Mouse (Mus musculus) limb, embryonic 14.5 days (tissue): Measurements from ENCODE around the gene Vps13d. TPM values are rescaled to one million over a fixed set of nuclear protein-coding genes. Genes with fewer than 3 reads are reported as not detected.

Experiments used
- ATAC-seq: fragments of 200-750 bp; cut with Nextera tagmentation; 2 replicates; pipeline ENCODE4 v1.8.0; 2017; ENCODE audit warnings: low read depth, moderate number of reproducible peaks, moderate TSS enrichment; ENCODE audit not compliant: low FRiP score
- DNase-seq: peaks from one replicate; pipeline ENCODE4 v3.0.0-alpha.2; 2015; ENCODE audit warnings: low spot score
- H3K27ac ChIP-seq: fragments of 300-500 bp; sonication (generic); replicated peaks from 2 replicates; pipeline ENCODE4 v1.5.1; 2014; ENCODE audit warnings: low read depth, mild to moderate bottlenecking, low read length, moderate library complexity, mixed read lengths
- H3K27me3 ChIP-seq: fragments of 300-500 bp; sonication (generic); 2 replicates; pipeline ENCODE4 v1.6.1; 2014; ENCODE audit warnings: low read length, mixed read lengths; ENCODE audit not compliant: control insufficient read depth, insufficient read depth
- H3K36me3 ChIP-seq: fragments of 300-500 bp; sonication (generic); 2 replicates; pipeline ENCODE4 v1.6.1; 2014; ENCODE audit warnings: mild to moderate bottlenecking, low read length, moderate library complexity, mixed read lengths; ENCODE audit not compliant: control insufficient read depth, insufficient read depth
- H3K4me1 ChIP-seq: fragments of 300-500 bp; sonication (generic); 2 replicates; pipeline ENCODE4 v1.6.1; 2014; ENCODE audit warnings: antibody characterized with exemption, low read length, mixed read lengths; ENCODE audit not compliant: control insufficient read depth, insufficient read depth
- H3K4me2 ChIP-seq: fragments of 300-500 bp; sonication (generic); replicated peaks from 2 replicates; pipeline ENCODE4 v1.6.1; 2014; ENCODE audit warnings: low read depth, mild to moderate bottlenecking, low read length, moderate library complexity; ENCODE audit not compliant: severe bottlenecking
- H3K4me3 ChIP-seq: fragments of 300-500 bp; sonication (generic); replicated peaks from 2 replicates; pipeline ENCODE4 v1.5.1; 2014; ENCODE audit warnings: low read length
- H3K9ac ChIP-seq: fragments of 300-500 bp; sonication (generic); 2 replicates; pipeline ENCODE4 v1.6.1; 2014; ENCODE audit warnings: mild to moderate bottlenecking, low read depth, low read length, moderate library complexity; ENCODE audit not compliant: severe bottlenecking
- H3K9me3 ChIP-seq: fragments of 300-500 bp; sonication (generic); 2 replicates; pipeline ENCODE4 v1.6.1; 2016; ENCODE audit warnings: low read length; ENCODE audit not compliant: control insufficient read depth
- POLR2A ChIP-seq: fragments of 200-500 bp; IDR thresholded peaks from 2 replicates; pipeline ENCODE4 v1.8.0; 2012; ENCODE audit warnings: inconsistent platforms, mild to moderate bottlenecking, moderate library complexity, borderline replicate concordance; ENCODE audit not compliant: insufficient read depth, insufficient read length; ENCODE audit errors: extremely low read depth
- WGBS: fragments of 180-500 bp; shearing (Covaris S2); extraction: QIAGEN DNeasy Blood & Tissue Kit; methylation state at CpG from one replicate; pipeline ENCODE4 v1.1.7; 2014; 5-methylcytosine and 5-hydroxymethylcytosine counted together
- polyA plus RNA-seq, 2 experiments: library from polyadenylated mRNA; depleted of rRNA in 1 of 2; stranded (reverse) in 1 of 2; unstranded in 1 of 2; fragments of >200 nt; fragmentation: Nextera tagmentation in 1 of 2; extraction: Ambion mirVana in 1 of 2; gene quantifications; 2 replicates each; pipeline versions ENCODE4 v1.2.1 to v1.2.3; 2012 to 2014

Gene Vps13d
- polyA plus RNA-seq, 2 experiments = 16.8 to 26.3 TPM

DNA sequence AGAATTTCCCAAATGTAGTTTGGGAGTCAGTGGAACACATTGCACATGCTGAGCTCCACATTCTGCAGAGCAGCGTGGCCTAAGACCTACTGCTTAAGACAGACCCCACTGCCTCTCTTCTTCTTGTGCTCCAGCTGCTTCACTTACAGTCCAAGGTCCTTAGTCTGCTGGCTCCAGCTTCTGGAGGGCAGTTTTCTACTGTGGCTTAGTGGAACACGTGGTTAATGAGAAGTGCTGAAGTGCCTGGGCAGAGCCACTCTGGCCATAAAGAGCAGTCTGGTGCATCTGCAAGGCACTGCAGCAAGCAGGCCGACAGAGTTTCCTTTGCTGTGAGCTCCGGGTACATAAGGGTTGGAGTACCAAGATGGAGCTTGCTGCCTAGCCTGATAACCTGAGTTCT lies 163.3 kb downstream of the Vps13d start:
- H3K4me3 ChIP-seq = no peak overlapping the region
- no peaks in the 10 kb centered on the region for H3K9me3 ChIP-seq
- 54% methylated on average over 4 of the region's 4 CpGs for WGBS
- H3K9ac ChIP-seq = no peak overlapping the region
- ATAC-seq = no peak
- H3K4me2 ChIP-seq = no peak overlapping the region
- no peak for TF ChIP-seq POLR2A
- H3K27ac ChIP-seq = no peak overlapping the region
- peaks cover 17% of the 10 kb centered on the region for H3K4me1 ChIP-seq
- no peak for DNase-seq
- no peaks in the 10 kb centered on the region for H3K27me3 ChIP-seq
- peaks cover 13% of the 10 kb centered on the region; the same call in 1 of the 2 replicates for H3K36me3 ChIP-seq

DNA sequence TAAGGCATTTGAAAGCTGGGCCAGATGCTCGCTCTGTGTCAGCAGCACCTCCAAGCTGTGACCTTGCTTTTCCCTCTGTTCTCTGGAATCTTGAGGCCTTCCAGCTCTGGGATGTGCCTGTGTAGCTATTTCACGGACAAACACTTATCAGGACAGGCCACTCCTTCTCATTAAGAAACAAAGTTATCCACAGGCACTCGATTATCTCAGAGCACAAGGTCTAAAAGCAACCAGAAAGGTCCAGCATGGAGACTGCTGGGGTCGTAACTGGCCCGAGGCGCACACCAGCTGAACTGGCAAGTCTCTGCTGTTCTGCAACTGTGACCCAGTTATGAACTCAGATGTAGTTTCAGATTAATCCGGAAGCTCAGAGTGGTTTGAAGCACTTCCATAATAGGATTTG lies 168.4 kb downstream of the Vps13d start:
- WGBS = 48% methylated on average over 7 of the region's 7 CpGs
- peak overlapping the region; percentile 38; the same call in 1 of the 2 replicates for H3K27ac ChIP-seq
- no peak for DNase-seq

DNA sequence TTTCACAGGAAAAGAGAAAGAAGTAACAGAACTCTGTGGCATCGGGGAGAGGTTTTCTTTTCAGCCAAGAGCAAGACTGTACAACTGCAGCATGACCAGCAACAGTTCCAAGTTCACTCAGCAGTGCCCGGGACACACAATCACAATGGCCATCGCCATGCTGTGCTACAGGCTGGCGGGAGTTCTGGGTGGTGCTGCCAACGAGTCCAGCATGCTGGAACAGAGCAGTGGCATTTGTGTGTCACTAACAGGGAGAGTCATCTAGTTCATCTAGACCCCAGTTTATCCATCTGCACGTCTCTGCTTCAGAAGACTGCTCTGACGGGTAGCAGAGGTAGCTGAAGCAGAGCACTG lies 169.4 kb downstream of the Vps13d start:
- Histone ChIP-seq H3K4me1 (peaks cover 23% of the 10 kb centered on the region), H3K9me3 (no peaks in the 10 kb centered on the region), H3K4me3 (no peak overlapping the region), H3K4me2 (no peak overlapping the region), H3K27me3 (no peaks in the 10 kb centered on the region), H3K36me3 (0 out of 2 replicates have a peak, but pooled peaks cover 6% of the 10 kb centered on the region), H3K9ac (no peak overlapping the region), H3K27ac (0 out of 2 replicates have a peak overlapping the region, but pooled peaks have one; percentile 43)
- WGBS = 63% methylated on average over 7 of the region's 7 CpGs
- no peak for TF ChIP-seq POLR2A
- no peak for ATAC-seq
- no peak for DNase-seq

More for the DNA sequence above, 168.4 kb downstream of the Vps13d start:
- Histone ChIP-seq H3K9me3 (no peaks in the 10 kb centered on the region), H3K4me1 (peaks cover 23% of the 10 kb centered on the region), H3K4me2 (no peak overlapping the region), H3K36me3 (0 out of 2 replicates have a peak, but pooled peaks cover 6% of the 10 kb centered on the region), H3K9ac (no peak overlapping the region), H3K27me3 (no peaks in the 10 kb centered on the region), H3K4me3 (no peak overlapping the region)
- no peak for TF ChIP-seq POLR2A
- ATAC-seq = peak; percentile 32; the same call in 1 of the 2 replicates

DNA sequence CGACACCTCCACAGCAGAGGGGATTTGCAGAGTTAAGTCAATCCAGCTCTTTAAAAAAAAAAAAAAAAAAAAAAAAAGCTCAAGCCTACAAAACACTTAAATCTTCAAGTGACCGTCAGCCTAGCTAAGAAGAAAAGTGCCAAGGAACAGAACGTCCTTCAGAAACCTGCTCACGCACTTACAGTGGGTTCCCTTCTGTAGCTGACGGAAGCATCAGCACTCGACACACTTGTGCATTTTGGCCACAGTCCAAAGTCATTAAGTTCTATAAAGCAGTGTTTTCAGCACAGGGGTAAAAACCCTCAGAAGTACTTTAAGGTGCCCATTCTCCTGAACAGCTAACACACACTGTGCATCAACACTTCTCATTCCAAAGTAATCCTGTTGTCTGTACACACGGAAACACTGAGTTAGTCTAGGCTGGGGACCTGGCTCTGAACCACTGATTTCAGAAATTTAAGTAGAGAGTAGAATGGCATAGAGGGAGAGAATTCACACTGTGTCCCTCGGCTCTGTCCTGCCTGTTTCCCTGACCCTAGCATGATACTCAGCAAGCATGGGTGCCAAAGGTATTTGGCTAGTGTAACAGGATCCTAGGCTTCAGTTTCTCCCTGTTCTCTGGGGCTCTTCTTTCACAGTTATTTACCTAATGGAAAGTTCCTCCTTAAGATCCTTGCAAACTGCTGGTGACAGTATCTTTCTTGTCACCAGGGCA lies 170.0 kb downstream of the Vps13d start:
- Histone ChIP-seq H3K4me3 (no peak overlapping the region), H3K9ac (0 out of 2 replicates have a peak overlapping the region, but pooled peaks have one; percentile 1), H3K36me3 (peaks cover 7% of the 10 kb centered on the region; the same call in 1 of the 2 replicates), H3K4me1 (peaks cover 23% of the 10 kb centered on the region), H3K4me2 (no peak overlapping the region), H3K27me3 (no peaks in the 10 kb centered on the region), H3K9me3 (no peaks in the 10 kb centered on the region), H3K27ac (0 out of 2 replicates have a peak overlapping the region, but pooled peaks have one; percentile 43)
- ATAC-seq (no peak), DNase-seq (no peak)
- TF ChIP-seq POLR2A = no peak
- WGBS = 19% methylated on average over 8 of the region's 8 CpGs

DNA sequence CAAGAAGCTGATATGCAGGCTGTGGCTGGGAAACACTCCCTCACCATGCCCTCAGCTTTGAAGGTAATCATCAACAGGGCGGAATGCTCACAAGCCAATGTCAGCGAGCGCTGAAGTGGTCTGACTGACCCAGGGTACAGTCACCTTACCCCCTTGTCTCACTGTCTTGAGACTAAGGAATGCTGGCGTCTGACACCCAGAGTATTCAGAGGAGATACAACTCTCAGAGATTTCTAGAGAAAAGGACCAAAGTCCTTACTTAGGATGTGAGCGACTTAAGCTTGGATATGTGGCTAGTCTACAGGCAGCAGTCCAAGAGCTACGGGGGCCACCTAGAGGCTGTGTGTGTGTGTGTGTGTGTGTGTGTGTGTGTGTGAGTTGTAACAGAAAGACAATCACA lies 170.9 kb downstream of the Vps13d start:
- no peak overlapping the region for H3K9ac ChIP-seq
- WGBS = 77% methylated on average over 6 of the region's 6 CpGs
- DNase-seq (no peak), ATAC-seq (no peak)
- H3K4me1 ChIP-seq = peaks cover 23% of the 10 kb centered on the region
- no peak for TF ChIP-seq POLR2A
- no peak overlapping the region for H3K4me2 ChIP-seq
- H3K4me3 ChIP-seq = no peak overlapping the region
- H3K27ac ChIP-seq = no peak overlapping the region
- no peaks in the 10 kb centered on the region for H3K9me3 ChIP-seq
- H3K36me3 ChIP-seq = peaks cover 15% of the 10 kb centered on the region; the same call in 1 of the 2 replicates
- no peaks in the 10 kb centered on the region for H3K27me3 ChIP-seq
